Mouse (Mus musculus): ENCODE data around the gene Lor. TPM values are rescaled to one million over a fixed set of nuclear protein-coding genes. Genes with fewer than 3 reads are reported as not detected.

Gene Lor
- total RNA-seq (2017), result not detected in 3 replicates

GRCm38 (mm10) chr3:92083042-92083441 lies at the start of gene Lor:
Gene Lor, minus strand, starts transcription at chr3:92083142.
- no peak for ATAC-seq (replicated peaks; ENCODE audit: insufficient number of reproducible peaks, low FRiP score, low TSS enrichment, poor library complexity, severe bottlenecking)

GRCm38 (mm10) chr3:92123847-92124246 lies 40.9 kb upstream of the Lor start, which contains the start of gene Prr9:
Gene Prr9, minus strand, starts transcription at chr3:92123947.
- no peak for ATAC-seq (replicated peaks; ENCODE audit: insufficient number of reproducible peaks, low FRiP score, low TSS enrichment, poor library complexity, severe bottlenecking)

GRCm38 (mm10) chr3:92120902-92121301 lies 38.0 kb upstream of the Lor start:
- ATAC-seq (replicated peaks; ENCODE audit: insufficient number of reproducible peaks, low FRiP score, low TSS enrichment, poor library complexity, severe bottlenecking), result no peak

GRCm38 (mm10) chr3:92117930-92118329 lies 35.0 kb upstream of the Lor start:
- no peak for ATAC-seq (replicated peaks; ENCODE audit: insufficient number of reproducible peaks, low FRiP score, low TSS enrichment, poor library complexity, severe bottlenecking)

GRCm38 (mm10) chr3:92111526-92111925 lies 28.6 kb upstream of the Lor start:
- ATAC-seq (replicated peaks; ENCODE audit: insufficient number of reproducible peaks, low FRiP score, low TSS enrichment, poor library complexity, severe bottlenecking), result no peak

GRCm38 (mm10) chr3:92110790-92111189 lies 27.8 kb upstream of the Lor start:
- no peak for ATAC-seq (replicated peaks; ENCODE audit: insufficient number of reproducible peaks, low FRiP score, low TSS enrichment, poor library complexity, severe bottlenecking)

- ATAC-seq (replicated peaks; ENCODE audit: insufficient number of reproducible peaks, low FRiP score, low TSS enrichment, poor library complexity, severe bottlenecking), result no peak
Measured at GRCm38 (mm10) chr3:92106582-92106981, 23.6 kb upstream of the Lor start.

GRCm38 (mm10) chr3:92081285-92081931 lies 1.5 kb downstream of the Lor start:
- ATAC-seq (replicated peaks; ENCODE audit: insufficient number of reproducible peaks, low FRiP score, low TSS enrichment, poor library complexity, severe bottlenecking), result 0 out of 2 replicates have a peak, but pooled peaks have one; percentile 17

GRCm38 (mm10) chr3:92080462-92081284 lies 2.3 kb downstream of the Lor start:
- no peak for ATAC-seq (replicated peaks; ENCODE audit: insufficient number of reproducible peaks, low FRiP score, low TSS enrichment, poor library complexity, severe bottlenecking)

- ATAC-seq (replicated peaks; ENCODE audit: insufficient number of reproducible peaks, low FRiP score, low TSS enrichment, poor library complexity, severe bottlenecking), result no peak
Measured at GRCm38 (mm10) chr3:92050382-92051054, 32.4 kb downstream of the Lor start.

- ATAC-seq (replicated peaks; ENCODE audit: insufficient number of reproducible peaks, low FRiP score, low TSS enrichment, poor library complexity, severe bottlenecking), result no peak
Measured at GRCm38 (mm10) chr3:92033892-92034291, 49.0 kb downstream of the Lor start.

GRCm38 (mm10) chr3:92033203-92033602 lies 49.7 kb downstream of the Lor start:
- no peak for ATAC-seq (replicated peaks; ENCODE audit: insufficient number of reproducible peaks, low FRiP score, low TSS enrichment, poor library complexity, severe bottlenecking)

Other genes with a start within 250 kb of the Lor start
- not detected in 3 replicates for gene Pglyrp3, start 68.6 kb downstream of the Lor start, total RNA-seq (2017)
- gene Prr9, start 40.8 kb upstream of the Lor start, total RNA-seq (2017), result not detected in 3 replicates
- gene Lelp1, start 59.6 kb upstream of the Lor start, total RNA-seq (2017), result not detected in 3 replicates
- not detected in 3 replicates for gene Sprr2a1, start 132.7 kb upstream of the Lor start, total RNA-seq (2017)
- not detected in 3 replicates for gene Sprr2a2, start 132.8 kb upstream of the Lor start, total RNA-seq (2017)
- not detected in 3 replicates for gene Sprr2a3, start 202.3 kb upstream of the Lor start, total RNA-seq (2017)
- not detected in 3 replicates for gene Sprr2b, start 233.5 kb upstream of the Lor start, total RNA-seq (2017)